Mouse (Mus musculus) kidney, postnatal 0 days (tissue): ENCODE measurements around the gene Usp17le. TPM values are rescaled to one million over a fixed set of nuclear protein-coding genes. Genes with fewer than 3 reads are reported as not detected.
"Not testable (repeated sequence)": the region's sequence is repeated elsewhere in the genome, so short reads cannot be mapped to it uniquely, and the experiment has no call there.

Experiments
- ATAC-seq: fragments of 200-750 bp; cut with Nextera tagmentation; replicated peaks from 2 replicates; pipeline ENCODE4 v1.8.0; 2017; ENCODE audit warnings: low read depth, moderate number of reproducible peaks, moderate TSS enrichment, moderate library complexity; ENCODE audit not compliant: low FRiP score
- DNase-seq: peaks from one replicate; pipeline ENCODE4 v3.0.0-alpha.2; 2016; ENCODE audit warnings: low spot score
- H3K27ac ChIP-seq: fragments of 300-500 bp; sonication (generic); 2 replicates; pipeline ENCODE4 v1.5.1; 2014; ENCODE audit warnings: mild to moderate bottlenecking
- H3K27me3 ChIP-seq: fragments of 300-500 bp; sonication (generic); 2 replicates; pipeline ENCODE4 v1.6.1; 2014; ENCODE audit warnings: low read length, mixed read lengths; ENCODE audit not compliant: insufficient read depth
- H3K36me3 ChIP-seq: fragments of 300-500 bp; sonication (generic); 2 replicates; pipeline ENCODE4 v1.6.1; 2014; ENCODE audit warnings: low read length, mixed read lengths; ENCODE audit not compliant: insufficient read depth
- H3K4me1 ChIP-seq: fragments of 300-500 bp; sonication (generic); replicated peaks from 2 replicates; pipeline ENCODE4 v1.6.1; 2014; ENCODE audit warnings: antibody characterized with exemption, low read length, mixed read lengths; ENCODE audit not compliant: insufficient read depth
- H3K4me2 ChIP-seq: fragments of 300-500 bp; sonication (generic); 2 replicates; pipeline ENCODE4 v1.6.1; 2014; ENCODE audit warnings: mild to moderate bottlenecking, low read length, moderate library complexity, mixed read lengths
- H3K4me3 ChIP-seq: fragments of 300-500 bp; sonication (generic); replicated peaks from 2 replicates; pipeline ENCODE4 v1.5.1; 2014; ENCODE audit warnings: low read depth, low read length
- H3K9ac ChIP-seq: fragments of 300-500 bp; sonication (generic); 2 replicates; pipeline ENCODE4 v1.6.1; 2014; ENCODE audit warnings: low read depth, low read length
- H3K9me3 ChIP-seq: fragments of 300-500 bp; sonication (generic); replicated peaks from 2 replicates; pipeline ENCODE4 v1.6.1; 2016; ENCODE audit warnings: low read length, inconsistent platforms, mixed read lengths
- CTCF ChIP-seq: IDR thresholded peaks from 2 replicates; pipeline ENCODE4 v1.5.1; 2016; ENCODE audit warnings: antibody characterized with exemption, low read depth, mild to moderate bottlenecking, moderate library complexity
- WGBS: fragments of 180-500 bp; shearing (Covaris S2); extraction: QIAGEN DNeasy Blood & Tissue Kit; methylation state at CpG from one replicate; pipeline ENCODE4 v1.1.7; 2014; 5-methylcytosine and 5-hydroxymethylcytosine counted together
- polyA plus RNA-seq: library from polyadenylated mRNA; unstranded; fragments of >200 nt; fragmentation: Nextera tagmentation; extraction: Ambion mirVana; gene quantifications from 2 replicates; pipeline ENCODE4 v1.2.1, GENCODE M21; 2015

Gene Usp17le
- not detected in 2 replicates for polyA plus RNA-seq

GRCm38 (mm10) chr7:104777370-104777769 lies at the start of gene Usp17le:
Gene Usp17le, minus strand, starts transcription at chr7:104777470.
- not testable (repeated sequence) for H3K4me1 ChIP-seq, H3K27me3 ChIP-seq, H3K36me3 ChIP-seq, H3K9ac ChIP-seq, H3K27ac ChIP-seq, H3K4me2 ChIP-seq, DNase-seq, H3K4me3 ChIP-seq, H3K9me3 ChIP-seq, ATAC-seq
- WGBS = 68% methylated on average over 2 of the region's 2 CpGs

GRCm38 (mm10) chr7:104810335-104810734 lies 33.1 kb upstream of the Usp17le start:
- not testable (repeated sequence) for H3K9ac ChIP-seq, DNase-seq, H3K27me3 ChIP-seq, H3K9me3 ChIP-seq, H3K36me3 ChIP-seq, H3K27ac ChIP-seq, H3K4me1 ChIP-seq, ATAC-seq, H3K4me2 ChIP-seq, H3K4me3 ChIP-seq
- WGBS = 85% methylated on average over 8 of the region's 8 CpGs

- no peak for ATAC-seq
- no peaks in the 10 kb centered on the region for H3K4me1 ChIP-seq
- H3K27ac ChIP-seq = no peak overlapping the region
Measured at GRCm38 (mm10) chr7:104790796-104791195, 13.5 kb upstream of the Usp17le start.

More at GRCm38 (mm10) chr7:104790796-104791195, 13.5 kb upstream of the Usp17le start:
- H3K9ac ChIP-seq = no peak overlapping the region
- WGBS = 64% methylated on average over 1 of the region's 1 CpGs
- TF ChIP-seq CTCF = no peak
- no peak for DNase-seq
- no peaks in the 10 kb centered on the region for H3K9me3 ChIP-seq
- H3K4me2 ChIP-seq = no peak overlapping the region
- no peaks in the 10 kb centered on the region for H3K27me3 ChIP-seq
- no peaks in the 10 kb centered on the region for H3K36me3 ChIP-seq
- H3K4me3 ChIP-seq = no peak overlapping the region

Other genes starting within 250 kb of the Usp17le start
- gene Olfr651, start 227.3 kb downstream of the Usp17le start, polyA plus RNA-seq = not detected in 2 replicates
- gene Olfr652, start 216.6 kb downstream of the Usp17le start, polyA plus RNA-seq = not detected in 2 replicates
- not detected in 2 replicates for gene Olfr653, start 200.2 kb downstream of the Usp17le start, polyA plus RNA-seq
- not detected in 2 replicates for gene Olfr654, start 190.4 kb downstream of the Usp17le start, polyA plus RNA-seq
- gene Olfr655, start 175.7 kb downstream of the Usp17le start, polyA plus RNA-seq = not detected in 2 replicates
- not detected in 2 replicates for gene Olfr656, start 163.5 kb downstream of the Usp17le start, polyA plus RNA-seq
- not detected in 2 replicates for gene Olfr657, start 152.7 kb downstream of the Usp17le start, polyA plus RNA-seq
- gene Olfr658, start 130.2 kb downstream of the Usp17le start, polyA plus RNA-seq = 0.04 TPM in 1 of 2 replicates, not detected in the other
- not detected in 2 replicates for gene Olfr659, start 110.7 kb downstream of the Usp17le start, polyA plus RNA-seq
- not detected in 2 replicates for gene Olfr661, start 91.0 kb downstream of the Usp17le start, polyA plus RNA-seq
- gene Usp17lb, start 65.1 kb upstream of the Usp17le start, polyA plus RNA-seq = not detected in 2 replicates
- gene Usp17la, start 79.5 kb upstream of the Usp17le start, polyA plus RNA-seq = not detected in 2 replicates
- not detected in 2 replicates for gene Olfr665, start 100.6 kb upstream of the Usp17le start, polyA plus RNA-seq
- not detected in 2 replicates for gene Olfr666, start 118.5 kb upstream of the Usp17le start, polyA plus RNA-seq
- gene Olfr667, start 144.0 kb upstream of the Usp17le start, polyA plus RNA-seq = not detected in 2 replicates
- not detected in 2 replicates for gene Olfr668, start 150.6 kb upstream of the Usp17le start, polyA plus RNA-seq
- not detected in 2 replicates for gene Olfr669, start 156.8 kb upstream of the Usp17le start, polyA plus RNA-seq
- not detected in 2 replicates for gene Olfr670, start 185.2 kb upstream of the Usp17le start, polyA plus RNA-seq
- gene Olfr671, start 201.7 kb upstream of the Usp17le start, polyA plus RNA-seq = not detected in 2 replicates
- gene Olfr672, start 224.6 kb upstream of the Usp17le start, polyA plus RNA-seq = not detected in 2 replicates